Mouse (Mus musculus): ENCODE measurements around the gene Sept3. TPM values are rescaled to one million over a fixed set of nuclear protein-coding genes. Genes with fewer than 3 reads are reported as not detected.

Sept3 gene
- total RNA-seq (2023) = not detected

GRCm38 (mm10) chr15:82274593-82274926, at the start of gene Sept3:
Sept3 (plus strand) TSS chr15:82274893.

GRCm38 (mm10) chr15:82244115-82244804, 30.4 kb upstream of the Sept3 start, which contains the start of gene Cenpm:
Cenpm (minus strand) TSS chr15:82244748.

GRCm38 (mm10) chr15:82252097-82252496, 22.6 kb upstream of the Sept3 start, which contains the start of gene 1500009C09Rik:
1500009C09Rik (plus strand) TSS chr15:82252397.

GRCm38 (mm10) chr15:82298764-82299561, 24.3 kb downstream of the Sept3 start, which contains the start of gene Wbp2nl:
Wbp2nl (plus strand) TSS chr15:82298954.

GRCm38 (mm10) chr15:82338593-82339112, 64.0 kb downstream of the Sept3 start, which contains the start of the genes Naga, Pheta2 and Smdt1:
Naga (minus strand) TSS chr15:82338925.
Pheta2 (plus strand) TSS chr15:82338942.
Smdt1 (plus strand) TSS chr15:82338959.

Other genes with a start within 250 kb of the Sept3 start
- gene Desi1, start 241.0 kb upstream of the Sept3 start, total RNA-seq (2023) = 10 to 100 TPM; 24.7 to 25.5 TPM
- 100 to 1,000 TPM; 106 to 113 TPM for gene Snu13, start 227.3 kb upstream of the Sept3 start, total RNA-seq (2023)
- gene 4930407I10Rik, start 215.7 kb upstream of the Sept3 start, total RNA-seq (2023) = not detected
- gene Mei1, start 204.9 kb upstream of the Sept3 start, total RNA-seq (2023) = not detected
- 10 to 100 TPM; 33.9 to 38.6 TPM for gene Ccdc134, start 147.0 kb upstream of the Sept3 start, total RNA-seq (2023)
- 100 to 1,000 TPM; 179 to 196 TPM for gene Srebf2, start 127.7 kb upstream of the Sept3 start, total RNA-seq (2023)
- gene Shisa8, start 62.1 kb upstream of the Sept3 start, total RNA-seq (2023) = not detected
- 1 to 10 TPM; 1.0 to 3.4 TPM for gene Tnfrsf13c, start 50.5 kb upstream of the Sept3 start, total RNA-seq (2023)
- 1 to 10 TPM; 1.9 to 2.0 TPM for gene Cenpm, start 30.1 kb upstream of the Sept3 start, total RNA-seq (2023)
- gene 1500009C09Rik, start 22.5 kb upstream of the Sept3 start, total RNA-seq (2023) = not detected
- gene Wbp2nl, start 24.1 kb downstream of the Sept3 start, total RNA-seq (2023) = not detected
- gene Naga, start 64.0 kb downstream of the Sept3 start, total RNA-seq (2023) = 10 to 100 TPM; 40.7 to 43.9 TPM
- gene Pheta2, start 64.0 kb downstream of the Sept3 start, total RNA-seq (2023) = 1 to 10 TPM in 1 of 2 experiments, under 1 TPM in 1; 0.95 to 2.1 TPM
- gene Smdt1, start 64.1 kb downstream of the Sept3 start, total RNA-seq (2023) = 10 to 100 TPM; 78.7 to 89.7 TPM
- gene Ndufa6, start 79.4 kb downstream of the Sept3 start, total RNA-seq (2023) = 100 to 1,000 TPM; 114 to 124 TPM
- 1 to 10 TPM; 5.5 to 8.0 TPM for gene Cyp2d22, start 105.4 kb downstream of the Sept3 start, total RNA-seq (2023)
- gene Cyp2d11, start 119.1 kb downstream of the Sept3 start, total RNA-seq (2023) = not detected
- not detected for gene Cyp2d10, start 132.3 kb downstream of the Sept3 start, total RNA-seq (2023)
- gene Cyp2d9, start 158.5 kb downstream of the Sept3 start, total RNA-seq (2023) = not detected

All from T-cell, adult 66 days (primary cell).